Mouse (Mus musculus): ENCODE measurements around the gene Txndc8. TPM values are rescaled to one million over a fixed set of nuclear protein-coding genes. Genes with fewer than 3 reads are reported as not detected.
A peak's percentile ranks its signal among the peaks of the same experiment; 100 is the strongest.

Gene Txndc8
- polyA plus RNA-seq, 1 experiment from 2014 or later, result not detected

- Histone ChIP-seq H3K4me1 (no peaks in the 10 kb centered on the region), H3K27me3 (no peaks in the 10 kb centered on the region), H3K9me3 (no peaks in the 10 kb centered on the region), H3K4me2 (replicated peaks) (no peak overlapping the region), H3K36me3 (no peaks in the 10 kb centered on the region), H3K4me3 (no peak overlapping the region), H3K27ac (replicated peaks) (no peak overlapping the region), H3K9ac (replicated peaks) (no peak overlapping the region)
- no peak for ATAC-seq (ENCODE audit: low FRiP score, low read depth)
- WGBS, result 90% methylated on average over 6 of the region's 6 CpGs
Observed at GRCm38 (mm10) chr4:57974400-57975117, 34.4 kb downstream of the Txndc8 start.

GRCm38 (mm10) chr4:57973592-57974268 lies 35.2 kb downstream of the Txndc8 start:
- Histone ChIP-seq H3K4me1 (no peaks in the 10 kb centered on the region), H3K4me2 (replicated peaks) (no peak overlapping the region), H3K36me3 (no peaks in the 10 kb centered on the region), H3K9me3 (no peaks in the 10 kb centered on the region), H3K4me3 (no peak overlapping the region), H3K27me3 (no peaks in the 10 kb centered on the region), H3K27ac (replicated peaks) (no peak overlapping the region), H3K9ac (replicated peaks) (no peak overlapping the region)
- 79% methylated on average over 6 of the region's 6 CpGs for WGBS
- ATAC-seq (ENCODE audit: low FRiP score, low read depth), result no peak

GRCm38 (mm10) chr4:57970285-57970684 lies 38.6 kb downstream of the Txndc8 start:
- no peak overlapping the region for H3K4me3 ChIP-seq
- no peak overlapping the region for H3K9ac ChIP-seq (replicated peaks)
- H3K4me2 ChIP-seq (replicated peaks), result no peak overlapping the region
- H3K36me3 ChIP-seq, result no peaks in the 10 kb centered on the region
- no peak overlapping the region for H3K27ac ChIP-seq (replicated peaks)
- H3K27me3 ChIP-seq, result no peaks in the 10 kb centered on the region
- no peak for ATAC-seq (ENCODE audit: low FRiP score, low read depth)
- no peaks in the 10 kb centered on the region for H3K4me1 ChIP-seq
- H3K9me3 ChIP-seq, result no peaks in the 10 kb centered on the region

- Histone ChIP-seq H3K36me3 (no peaks in the 10 kb centered on the region), H3K27me3 (no peaks in the 10 kb centered on the region), H3K4me3 (no peak overlapping the region), H3K9me3 (no peaks in the 10 kb centered on the region), H3K27ac (replicated peaks) (no peak overlapping the region), H3K4me1 (no peaks in the 10 kb centered on the region), H3K4me2 (replicated peaks) (no peak overlapping the region), H3K9ac (replicated peaks) (no peak overlapping the region)
- ATAC-seq (ENCODE audit: low FRiP score, low read depth), result no peak
- 79% methylated on average over 3 of the region's 3 CpGs for WGBS
Observed at GRCm38 (mm10) chr4:57967195-57967594, 41.7 kb downstream of the Txndc8 start.

GRCm38 (mm10) chr4:57965516-57965915 lies 43.4 kb downstream of the Txndc8 start:
- Histone ChIP-seq H3K27me3 (no peaks in the 10 kb centered on the region), H3K4me1 (no peaks in the 10 kb centered on the region), H3K27ac (replicated peaks) (no peak overlapping the region), H3K9ac (replicated peaks) (no peak overlapping the region), H3K4me3 (no peak overlapping the region), H3K36me3 (no peaks in the 10 kb centered on the region), H3K4me2 (replicated peaks) (no peak overlapping the region), H3K9me3 (no peaks in the 10 kb centered on the region)
- no peak for ATAC-seq (ENCODE audit: low FRiP score, low read depth)
- 93% methylated on average over 4 of the region's 4 CpGs for WGBS

- 24% methylated on average over 1 of the region's 1 CpGs for WGBS
- H3K4me1 ChIP-seq, result no peaks in the 10 kb centered on the region
- no peak overlapping the region for H3K4me3 ChIP-seq
- H3K27ac ChIP-seq (replicated peaks), result no peak overlapping the region
- H3K9me3 ChIP-seq, result no peaks in the 10 kb centered on the region
- no peak for ATAC-seq (ENCODE audit: low FRiP score, low read depth)
- no peak overlapping the region for H3K4me2 ChIP-seq (replicated peaks)
- no peaks in the 10 kb centered on the region for H3K27me3 ChIP-seq
- H3K9ac ChIP-seq (replicated peaks), result no peak overlapping the region
- H3K36me3 ChIP-seq, result no peaks in the 10 kb centered on the region
Observed at GRCm38 (mm10) chr4:57964143-57964542, 44.8 kb downstream of the Txndc8 start.

- peaks cover 21% of the 10 kb centered on the region for H3K4me1 ChIP-seq
- H3K27ac ChIP-seq (replicated peaks), result no peak overlapping the region
- H3K4me2 ChIP-seq (replicated peaks), result no peak overlapping the region
- WGBS, result 91% methylated on average over 8 of the region's 8 CpGs
- no peaks in the 10 kb centered on the region for H3K36me3 ChIP-seq
- H3K4me3 ChIP-seq, result no peak overlapping the region
- ATAC-seq (ENCODE audit: low FRiP score, low read depth), result no peak
- 0 out of 2 replicates have a peak, but pooled peaks cover 7% of the 10 kb centered on the region for H3K27me3 ChIP-seq
- no peaks in the 10 kb centered on the region for H3K9me3 ChIP-seq
- H3K9ac ChIP-seq (replicated peaks), result no peak overlapping the region
Observed at GRCm38 (mm10) chr4:57959056-57959455, 49.9 kb downstream of the Txndc8 start.

GRCm38 (mm10) chr4:57958098-57958497 lies 50.8 kb downstream of the Txndc8 start:
- WGBS, result 86% methylated on average over 9 of the region's 9 CpGs
- H3K9me3 ChIP-seq, result no peaks in the 10 kb centered on the region
- no peak overlapping the region for H3K27ac ChIP-seq (replicated peaks)
- H3K4me1 ChIP-seq, result peaks cover 26% of the 10 kb centered on the region
- 0 out of 2 replicates have a peak, but pooled peaks cover 7% of the 10 kb centered on the region for H3K27me3 ChIP-seq
- H3K4me2 ChIP-seq (replicated peaks), result no peak overlapping the region
- no peak for ATAC-seq (ENCODE audit: low FRiP score, low read depth)
- H3K4me3 ChIP-seq, result no peak overlapping the region
- H3K36me3 ChIP-seq, result no peaks in the 10 kb centered on the region
- H3K9ac ChIP-seq (replicated peaks), result no peak overlapping the region

- no peak for ATAC-seq (ENCODE audit: low FRiP score, low read depth)
- Histone ChIP-seq H3K4me1 (peaks cover 26% of the 10 kb centered on the region), H3K4me2 (replicated peaks) (peak overlapping the region; percentile 75), H3K4me3 (peak overlapping the region; percentile 73), H3K36me3 (no peaks in the 10 kb centered on the region), H3K9me3 (no peaks in the 10 kb centered on the region), H3K27ac (replicated peaks) (peak overlapping the region; percentile 89; the same call in 1 of the 2 replicates), H3K9ac (replicated peaks) (peak overlapping the region; percentile 51), H3K27me3 (0 out of 2 replicates have a peak, but pooled peaks cover 7% of the 10 kb centered on the region)
- WGBS, result 52% methylated on average over 11 of the region's 11 CpGs
Observed at GRCm38 (mm10) chr4:57957200-57958085, 51.5 kb downstream of the Txndc8 start.

- H3K27ac ChIP-seq (replicated peaks), result peak within 1 kb of the TSS; percentile 89
- peak within 1 kb of the TSS; percentile 73 for H3K4me3 ChIP-seq
- H3K9me3 ChIP-seq, result 0 out of 2 replicates have a peak, but pooled peaks cover under 1% of the 10 kb centered on the region
- ATAC-seq (ENCODE audit: low FRiP score, low read depth), result peak; percentile 98
- peaks cover 10% of the 10 kb centered on the region for H3K36me3 ChIP-seq
- peak within 1 kb of the TSS; percentile 75 for H3K4me2 ChIP-seq (replicated peaks)
- peak within 1 kb of the TSS; percentile 85 for H3K9ac ChIP-seq (replicated peaks)
- WGBS, result under 1% methylated on average over 69 of the region's 71 CpGs
- H3K4me1 ChIP-seq, result peaks cover 26% of the 10 kb centered on the region
- 0 out of 2 replicates have a peak, but pooled peaks cover 7% of the 10 kb centered on the region for H3K27me3 ChIP-seq
Observed at GRCm38 (mm10) chr4:57956029-57956960, 52.6 kb downstream of the Txndc8 start, which contains the start of gene Txn1. Gene Txn1 (minus strand): TSS chr4:57956411.

GRCm38 (mm10) chr4:57955544-57955958 lies 53.4 kb downstream of the Txndc8 start:
- Histone ChIP-seq H3K9me3 (0 out of 2 replicates have a peak, but pooled peaks cover 4% of the 10 kb centered on the region), H3K4me2 (replicated peaks) (peak overlapping the region; percentile 75), H3K27ac (replicated peaks) (peak overlapping the region; percentile 89), H3K36me3 (peaks cover 17% of the 10 kb centered on the region), H3K27me3 (0 out of 2 replicates have a peak, but pooled peaks cover 7% of the 10 kb centered on the region), H3K9ac (replicated peaks) (peak overlapping the region; percentile 85), H3K4me3 (peak overlapping the region; percentile 73), H3K4me1 (peaks cover 26% of the 10 kb centered on the region)
- ATAC-seq (ENCODE audit: low FRiP score, low read depth), result peak; percentile 39
- 0% methylated on average over 25 of the region's 25 CpGs for WGBS
